In the genomic region with DNA sequence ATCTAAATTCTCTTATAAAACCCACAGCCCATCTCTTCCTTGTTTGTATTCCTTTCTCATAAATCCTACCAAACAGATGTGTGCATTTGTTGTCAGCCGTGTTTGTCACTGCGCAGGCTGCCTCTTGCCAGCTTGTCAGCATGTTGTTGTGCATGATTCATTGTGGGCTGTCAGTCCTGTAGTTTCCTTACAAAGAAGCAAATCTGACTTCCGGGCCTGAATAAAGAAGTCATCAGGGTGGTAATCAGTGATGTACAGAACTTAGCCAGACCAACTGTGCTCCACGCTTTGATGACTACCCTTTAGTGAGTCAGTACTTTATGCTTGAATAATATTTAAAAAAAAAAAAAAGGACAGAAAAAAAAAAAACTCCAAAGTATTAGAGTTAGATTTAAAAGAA, we compare ENCODE assay signal across 15 mouse cellular contexts.
DNase-seq lines count a peak whose midpoint lies in the region; ATAC-seq lines count a peak whose summit lies in the region.
"Had no signal": no experiment of that assay in that cellular context is flagged by ENCODE, and none has a peak within 500 bp of the region (broad histone marks: within the 10 kb centered on the region; RNA-seq: fewer than 3 reads in every experiment).

No protein-coding gene starts in this region.

- no peaks in the 10 kb centered on the region for H3K36me3 ChIP-seq in forebrain, embryonic 16.5 days (ENCODE audit: control insufficient read depth, insufficient read depth)
- H3K36me3 ChIP-seq in forebrain, embryonic 11.5 days (ENCODE audit: control insufficient read depth, insufficient read depth, low read length) = no peaks in the 10 kb centered on the region
- H3K36me3 ChIP-seq in neural tube, embryonic 14.5 days (ENCODE audit: control insufficient read depth, insufficient read depth, low read length) = no peaks in the 10 kb centered on the region
- no peaks in the 10 kb centered on the region for H3K36me3 ChIP-seq in hindbrain, embryonic 13.5 days
- H3K36me3 ChIP-seq: midbrain, embryonic 13.5 days had no signal

- no peak overlapping the region for H3K27ac ChIP-seq in forebrain, embryonic 16.5 days (ENCODE audit: low read length)
- no peak overlapping the region for H3K27ac ChIP-seq in forebrain, embryonic 11.5 days (ENCODE audit: low read depth, low read length)
- no peak overlapping the region for H3K27ac ChIP-seq in neural tube, embryonic 14.5 days (ENCODE audit: low read depth, low read length)
- no peak overlapping the region for H3K27ac ChIP-seq in hindbrain, embryonic 13.5 days
- H3K27ac ChIP-seq: liver, embryonic 14.5 days; midbrain, embryonic 13.5 days had no signal

- 47% methylated on average over 4 of the region's 4 CpGs for WGBS in forebrain, embryonic 16.5 days
- WGBS in forebrain, embryonic 11.5 days = 81% methylated on average over 4 of the region's 4 CpGs
- 29% methylated on average over 4 of the region's 4 CpGs for WGBS in neural tube, embryonic 14.5 days
- WGBS in hindbrain, embryonic 13.5 days = 34% methylated on average over 4 of the region's 4 CpGs

- H3K9me3 ChIP-seq in forebrain, embryonic 16.5 days (ENCODE audit: control insufficient read depth, low read length) = no peaks in the 10 kb centered on the region
- no peaks in the 10 kb centered on the region for H3K9me3 ChIP-seq in forebrain, embryonic 11.5 days (ENCODE audit: control insufficient read depth, low read length)
- H3K9me3 ChIP-seq in neural tube, embryonic 14.5 days (ENCODE audit: control insufficient read depth, low read length) = no peaks in the 10 kb centered on the region
- H3K9me3 ChIP-seq in hindbrain, embryonic 13.5 days = no peaks in the 10 kb centered on the region
- H3K9me3 ChIP-seq: midbrain, embryonic 13.5 days had no signal

- no peak overlapping the region for H3K4me2 ChIP-seq in forebrain, embryonic 16.5 days (ENCODE audit: low read length)
- H3K4me2 ChIP-seq in forebrain, embryonic 11.5 days (ENCODE audit: low read depth, low read length, severe bottlenecking) = no peak overlapping the region
- H3K4me2 ChIP-seq in neural tube, embryonic 14.5 days (ENCODE audit: low read depth, low read length) = no peak overlapping the region
- no peak overlapping the region for H3K4me2 ChIP-seq in hindbrain, embryonic 13.5 days
- H3K4me2 ChIP-seq: midbrain, embryonic 13.5 days had no signal

- H3K4me3 ChIP-seq in forebrain, embryonic 16.5 days (replicated peaks; ENCODE audit: low read length) = no peak overlapping the region
- H3K4me3 ChIP-seq in forebrain, embryonic 11.5 days (ENCODE audit: low read depth, low read length) = no peak overlapping the region
- no peak overlapping the region for H3K4me3 ChIP-seq in neural tube, embryonic 14.5 days (ENCODE audit: low read depth, low read length)
- no peak overlapping the region for H3K4me3 ChIP-seq in hindbrain, embryonic 13.5 days
- H3K4me3 ChIP-seq: midbrain, embryonic 13.5 days had no signal

- H3K27me3 ChIP-seq in forebrain, embryonic 16.5 days (replicated peaks; ENCODE audit: control insufficient read depth, insufficient read depth, low read length) = no peaks in the 10 kb centered on the region
- H3K27me3 ChIP-seq in forebrain, embryonic 11.5 days (ENCODE audit: control insufficient read depth, insufficient read depth, low read length) = no peaks in the 10 kb centered on the region
- H3K27me3 ChIP-seq in neural tube, embryonic 14.5 days (ENCODE audit: control insufficient read depth, insufficient read depth, low read length) = no peaks in the 10 kb centered on the region
- H3K27me3 ChIP-seq in hindbrain, embryonic 13.5 days = no peaks in the 10 kb centered on the region
- H3K27me3 ChIP-seq: midbrain, embryonic 13.5 days had no signal

- no peak overlapping the region for H3K9ac ChIP-seq in forebrain, embryonic 16.5 days (replicated peaks; ENCODE audit: low read depth, low read length)
- no peak overlapping the region for H3K9ac ChIP-seq in forebrain, embryonic 11.5 days (ENCODE audit: low read length)
- H3K9ac ChIP-seq in neural tube, embryonic 14.5 days (replicated peaks; ENCODE audit: low read depth, low read length) = no peak overlapping the region
- H3K9ac ChIP-seq in hindbrain, embryonic 13.5 days = no peak overlapping the region
- H3K9ac ChIP-seq: liver, embryonic 14.5 days; midbrain, embryonic 13.5 days had no signal

- 0 out of 2 replicates have a peak, but pooled peaks cover 2% of the 10 kb centered on the region for H3K4me1 ChIP-seq in forebrain, embryonic 16.5 days (replicated peaks; ENCODE audit: control insufficient read depth, insufficient read depth, low read length)
- H3K4me1 ChIP-seq in forebrain, embryonic 11.5 days (replicated peaks; ENCODE audit: control insufficient read depth, insufficient read depth, low read length) = no peaks in the 10 kb centered on the region
- no peaks in the 10 kb centered on the region for H3K4me1 ChIP-seq in neural tube, embryonic 14.5 days (ENCODE audit: control insufficient read depth, insufficient read depth, low read length)
- H3K4me1 ChIP-seq in hindbrain, embryonic 13.5 days (replicated peaks) = 0 out of 2 replicates have a peak, but pooled peaks cover 2% of the 10 kb centered on the region
- H3K4me1 ChIP-seq: midbrain, embryonic 13.5 days had no signal

- no peak for DNase-seq in forebrain, embryonic 11.5 days (ENCODE audit: low spot score)
- DNase-seq in neural tube, embryonic 10.5 days (ENCODE audit: extremely low spot score, low spot score) = no peak
- peak; percentile 3 to 9 for DNase-seq in layer of hippocampus, postnatal 10 days (ENCODE audit: low spot score in 2 of 2)
- DNase-seq in frontal cortex, postnatal 14 days (ENCODE audit: low spot score in 2 of 2) = no peak
- DNase-seq in urinary bladder, postnatal 36 days (ENCODE audit: low spot score in 2 of 2) = no peak
- DNase-seq: cerebellum, adult 18-20 months; heart, postnatal 14 days; kidney, postnatal 10 days; lung, postnatal 10 days had no signal

- peak; percentile 50 for ATAC-seq in forebrain, embryonic 16.5 days
- no peak for ATAC-seq in forebrain, embryonic 11.5 days (replicated peaks; ENCODE audit: low FRiP score)
- ATAC-seq in neural tube, embryonic 14.5 days (ENCODE audit: low read depth) = peak; percentile 38; the same call in 1 of the 2 replicates
- peak; percentile 69; the same call in 1 of the 2 replicates for ATAC-seq in hindbrain, embryonic 13.5 days (ENCODE audit: low FRiP score)
- ATAC-seq: intestine, postnatal 0 days; midbrain, embryonic 13.5 days had no signal

Comparison
In these comparisons a context has a peak if more than half of its experiments do, and no peak if none do; other contexts are left out.
1. DNase-seq: peak in layer of hippocampus, postnatal 10 days (2 of 2); none in forebrain, embryonic 11.5 days (single experiment), neural tube, embryonic 10.5 days (single experiment), frontal cortex, postnatal 14 days (0 of 2) and urinary bladder, postnatal 36 days (0 of 2).